Comparison of ENCODE assay signal across 8 mouse cellular contexts in the genomic region with DNA sequence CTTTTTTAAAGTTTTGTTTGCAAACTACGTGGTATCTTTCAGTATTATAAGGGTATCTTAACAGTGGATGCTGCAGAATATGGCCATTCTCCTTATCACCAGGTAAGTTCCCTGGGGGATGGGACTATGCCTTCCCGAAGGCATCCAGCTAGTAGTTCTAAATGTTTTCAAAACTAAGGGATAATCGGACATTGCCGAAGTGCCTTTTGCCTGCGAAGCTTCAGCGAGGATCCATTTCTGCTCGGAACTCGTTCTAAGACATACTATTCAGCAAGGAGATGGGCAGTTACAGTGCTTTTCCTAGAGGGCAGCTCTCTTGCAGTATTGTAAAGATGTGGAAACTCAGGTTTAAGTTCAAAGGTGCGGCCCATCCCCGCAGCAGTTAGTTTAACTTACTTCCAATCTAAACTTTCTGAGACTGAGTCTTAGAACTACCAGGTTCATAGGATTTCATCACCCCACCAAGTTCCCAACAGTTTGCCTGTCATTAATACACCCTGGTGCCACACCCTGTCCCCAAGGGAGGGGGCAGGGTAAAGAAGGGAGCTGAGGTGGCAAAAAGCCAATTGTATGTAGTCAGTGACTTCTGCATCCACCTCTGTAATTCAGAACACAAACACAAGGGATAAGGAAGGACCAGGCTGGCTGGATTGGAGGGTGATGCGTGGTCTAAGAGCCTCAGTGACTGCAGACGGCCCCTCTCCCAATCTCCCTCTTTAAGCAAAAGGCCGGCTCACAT. TPM values are rescaled to one million over a fixed set of nuclear protein-coding genes. Genes with fewer than 3 reads are reported as not detected.
DNase-seq lines count a peak whose midpoint lies in the region; ATAC-seq and TF ChIP-seq lines count a peak whose summit lies in the region.

No protein-coding gene starts in this region.

- DNase-seq in heart, adult 11 months, result peak; percentile 84
- no peak for DNase-seq in heart, postnatal 4 days
- no peak for DNase-seq in embryonic facial prominence, embryonic 11.5 days (ENCODE audit: low spot score)
- DNase-seq in hindbrain, postnatal 0 days (ENCODE audit: low spot score), result no peak
- peak; percentile 44 for DNase-seq in lung, postnatal 36 days
- DNase-seq in frontal cortex, postnatal 25 days (ENCODE audit: low spot score in 2 of 2), result no peak
- DNase-seq in layer of hippocampus, adult 8-10 months (ENCODE audit: low spot score in 2 of 2), result no peak

- no peak overlapping the region for H3K27ac ChIP-seq in embryonic facial prominence, embryonic 11.5 days (replicated peaks; ENCODE audit: low read depth, low read length)
- peak overlapping the region; percentile 79; the same call in 1 of the 2 replicates for H3K27ac ChIP-seq in hindbrain, postnatal 0 days

- H3K36me3 ChIP-seq in embryonic facial prominence, embryonic 11.5 days (replicated peaks; ENCODE audit: control insufficient read depth, insufficient read depth, low read depth, low read length), result no peaks in the 10 kb centered on the region
- H3K36me3 ChIP-seq in hindbrain, postnatal 0 days (ENCODE audit: insufficient read depth, low read length), result 0 out of 2 replicates have a peak, but pooled peaks cover 2% of the 10 kb centered on the region

- no peaks in the 10 kb centered on the region for H3K9me3 ChIP-seq in embryonic facial prominence, embryonic 11.5 days (replicated peaks; ENCODE audit: control insufficient read depth, low read length)
- no peaks in the 10 kb centered on the region for H3K9me3 ChIP-seq in hindbrain, postnatal 0 days (ENCODE audit: low read length)

- ATAC-seq in embryonic facial prominence, embryonic 11.5 days (replicated peaks; ENCODE audit: insufficient number of reproducible peaks, low FRiP score, low TSS enrichment, low read depth), result no peak
- no peak for ATAC-seq in hindbrain, postnatal 0 days
- ATAC-seq in frontal cortex, adult (ENCODE audit: low TSS enrichment), result no peak

- peak overlapping the region; percentile 65 for H3K4me2 ChIP-seq in embryonic facial prominence, embryonic 11.5 days (ENCODE audit: low read depth, low read length)
- peak overlapping the region; percentile 84 for H3K4me2 ChIP-seq in hindbrain, postnatal 0 days (ENCODE audit: low read depth, low read length)

- peak overlapping the region; percentile 50 for H3K4me3 ChIP-seq in embryonic facial prominence, embryonic 11.5 days (ENCODE audit: low read depth, low read length)
- H3K4me3 ChIP-seq in hindbrain, postnatal 0 days (ENCODE audit: low read length), result peak overlapping the region; percentile 58

- H3K4me1 ChIP-seq in embryonic facial prominence, embryonic 11.5 days (ENCODE audit: control insufficient read depth, insufficient read depth, low read length), result 0 out of 2 replicates have a peak, but pooled peaks cover 3% of the 10 kb centered on the region
- H3K4me1 ChIP-seq in hindbrain, postnatal 0 days (ENCODE audit: insufficient read depth, low read length), result no peaks in the 10 kb centered on the region

- no peak for TF ChIP-seq CTCF in hindbrain, postnatal 0 days (IDR thresholded peaks at IDR 0.05; ENCODE audit: low read depth)

- H3K27me3 ChIP-seq in embryonic facial prominence, embryonic 11.5 days (ENCODE audit: control insufficient read depth, insufficient read depth, low read length), result peaks cover 4% of the 10 kb centered on the region; the same call in 1 of the 2 replicates
- H3K27me3 ChIP-seq in hindbrain, postnatal 0 days (ENCODE audit: insufficient read depth, low read length), result no peaks in the 10 kb centered on the region

- peak overlapping the region; percentile 59; the same call in 1 of the 2 replicates for H3K9ac ChIP-seq in embryonic facial prominence, embryonic 11.5 days (replicated peaks; ENCODE audit: low read length)
- H3K9ac ChIP-seq in hindbrain, postnatal 0 days (replicated peaks; ENCODE audit: low read length), result peak overlapping the region; percentile 63; the same call in 1 of the 2 replicates

- WGBS in embryonic facial prominence, embryonic 11.5 days, result 71% methylated on average over 13 of the region's 13 CpGs
- 70% methylated on average over 13 of the region's 13 CpGs for WGBS in hindbrain, postnatal 0 days

RNA-seq across cellular contexts. Expression of a gene that starts 1.7 kb away (rescaled TPM):
- total RNA-seq in heart, postnatal 4 days (2021), result 10 to 100 TPM; 15.8 to 18.6 TPM
- 20.6 and 22.1 TPM in 2 replicates for polyA plus RNA-seq in embryonic facial prominence, embryonic 11.5 days (2014; fragmentation: Nextera tagmentation; extraction: Ambion mirVana)
- 14.5 and 20.7 TPM in 2 replicates for total RNA-seq in hindbrain, postnatal 0 days (2014; rRNA removed)
- 26.7 and 28.8 TPM in 2 replicates for polyA plus RNA-seq in hindbrain, postnatal 0 days (2015; fragmentation: Nextera tagmentation; extraction: Ambion mirVana)
- total RNA-seq in layer of hippocampus, adult 8-10 months (2022), result 10 to 100 TPM; 21.5 to 26.9 (median 22.9) TPM

RNA-seq across cellular contexts. Expression of a gene that starts 48.5 kb away (rescaled TPM):
- 10 to 100 TPM; 22.8 to 24.7 TPM for total RNA-seq in heart, postnatal 4 days (2021)
- 28.6 and 30.5 TPM in 2 replicates for polyA plus RNA-seq in embryonic facial prominence, embryonic 11.5 days (2014; fragmentation: Nextera tagmentation; extraction: Ambion mirVana)
- 22.9 and 40.1 TPM in 2 replicates for total RNA-seq in hindbrain, postnatal 0 days (2014; rRNA removed)
- 37.1 and 40.3 TPM in 2 replicates for polyA plus RNA-seq in hindbrain, postnatal 0 days (2015; fragmentation: Nextera tagmentation; extraction: Ambion mirVana)
- total RNA-seq in layer of hippocampus, adult 8-10 months (2022), result 10 to 100 TPM; 22.7 to 29.0 (median 26.8) TPM

RNA-seq across cellular contexts. Expression of a gene that starts 48.6 kb away (rescaled TPM):
- 1 to 10 TPM; 5.9 to 6.0 TPM for total RNA-seq in heart, postnatal 4 days (2021)
- 35.1 and 38.2 TPM in 2 replicates for polyA plus RNA-seq in embryonic facial prominence, embryonic 11.5 days (2014; fragmentation: Nextera tagmentation; extraction: Ambion mirVana)
- total RNA-seq in hindbrain, postnatal 0 days (2014; rRNA removed), result 9.1 and 15.2 TPM in 2 replicates
- 9.9 and 11.0 TPM in 2 replicates for polyA plus RNA-seq in hindbrain, postnatal 0 days (2015; fragmentation: Nextera tagmentation; extraction: Ambion mirVana)
- 10 to 100 TPM; 12.6 to 20.2 (median 15.5) TPM for total RNA-seq in layer of hippocampus, adult 8-10 months (2022)

Comparison
In these comparisons a context has a peak if more than half of its experiments do, and no peak if none do; other contexts are left out.
1. DNase-seq: peak in heart, adult 11 months (single experiment) and lung, postnatal 36 days (single experiment); none in heart, postnatal 4 days (single experiment), embryonic facial prominence, embryonic 11.5 days (single experiment), hindbrain, postnatal 0 days (single experiment), frontal cortex, postnatal 25 days (0 of 2) and layer of hippocampus, adult 8-10 months (0 of 2).